ENCODE assay signal across 20 mouse cellular contexts in genomic region chr8:64828466-64828865, GRCm38 (mm10). TPM values are rescaled to one million over a fixed set of nuclear protein-coding genes. Genes with fewer than 3 reads are reported as not detected.
DNase-seq lines count a peak whose midpoint lies in the region; ATAC-seq and TF ChIP-seq lines count a peak whose summit lies in the region.
"Had no signal": no experiment of that assay in that cellular context is flagged by ENCODE, and none has a peak within 500 bp of the region (broad histone marks: within the 10 kb centered on the region; RNA-seq: fewer than 3 reads in every experiment).

No protein-coding gene starts in this region.

- no peak overlapping the region for H3K27ac ChIP-seq in intestine, embryonic 15.5 days
- no peak overlapping the region for H3K27ac ChIP-seq in intestine, postnatal 0 days (ENCODE audit: low read depth, low read length)
- H3K27ac ChIP-seq in midbrain, embryonic 13.5 days, result 0 out of 2 replicates have a peak overlapping the region, but pooled peaks have one; percentile 5
- H3K27ac ChIP-seq in midbrain, postnatal 0 days (ENCODE audit: low read depth, low read length), result no peak overlapping the region
- no peak overlapping the region for H3K27ac ChIP-seq in liver, embryonic 13.5 days
- no peak overlapping the region for H3K27ac ChIP-seq in gastrocnemius, adult 2 months
- H3K27ac ChIP-seq: forebrain, embryonic 10.5 days; heart, embryonic 15.5 days; hindbrain, embryonic 15.5 days; midbrain, embryonic 10.5 days had no signal

- no peak overlapping the region for H3K4me2 ChIP-seq in intestine, embryonic 15.5 days (replicated peaks)
- no peak overlapping the region for H3K4me2 ChIP-seq in intestine, postnatal 0 days (replicated peaks; ENCODE audit: low read depth)
- H3K4me2 ChIP-seq in midbrain, embryonic 13.5 days (replicated peaks), result no peak overlapping the region
- no peak overlapping the region for H3K4me2 ChIP-seq in midbrain, postnatal 0 days (ENCODE audit: low read depth, low read length, poor library complexity, severe bottlenecking)
- no peak overlapping the region for H3K4me2 ChIP-seq in liver, embryonic 13.5 days
- H3K4me2 ChIP-seq: heart, embryonic 15.5 days; hindbrain, embryonic 15.5 days; lung, embryonic 14.5 days had no signal

- intact Hi-C loops in gastrocnemius, adult 2 months (cut with DNase I), result no loop called here

- H3K9ac ChIP-seq in intestine, embryonic 15.5 days, result no peak overlapping the region
- H3K9ac ChIP-seq in intestine, postnatal 0 days (ENCODE audit: low read depth, low read length), result no peak overlapping the region
- H3K9ac ChIP-seq in midbrain, embryonic 13.5 days (replicated peaks), result no peak overlapping the region
- no peak overlapping the region for H3K9ac ChIP-seq in midbrain, postnatal 0 days (replicated peaks; ENCODE audit: low read length, poor library complexity, severe bottlenecking)
- H3K9ac ChIP-seq in liver, embryonic 13.5 days, result no peak overlapping the region
- H3K9ac ChIP-seq: heart, embryonic 15.5 days; hindbrain, embryonic 15.5 days; lung, embryonic 14.5 days had no signal

- no peaks in the 10 kb centered on the region for H3K9me3 ChIP-seq in intestine, embryonic 15.5 days
- no peaks in the 10 kb centered on the region for H3K9me3 ChIP-seq in intestine, postnatal 0 days (ENCODE audit: control insufficient read depth)
- no peaks in the 10 kb centered on the region for H3K9me3 ChIP-seq in midbrain, embryonic 13.5 days
- no peaks in the 10 kb centered on the region for H3K9me3 ChIP-seq in midbrain, postnatal 0 days (ENCODE audit: low read length)
- H3K9me3 ChIP-seq in liver, embryonic 13.5 days (replicated peaks), result no peaks in the 10 kb centered on the region
- H3K9me3 ChIP-seq: heart, embryonic 15.5 days; hindbrain, embryonic 15.5 days; midbrain, embryonic 10.5 days had no signal

- 81% methylated on average over 15 of the region's 15 CpGs for WGBS in intestine, embryonic 15.5 days
- WGBS in intestine, postnatal 0 days, result 83% methylated on average over 15 of the region's 15 CpGs
- WGBS in midbrain, embryonic 13.5 days, result 87% methylated on average over 15 of the region's 15 CpGs
- 84% methylated on average over 15 of the region's 15 CpGs for WGBS in midbrain, postnatal 0 days
- 35% methylated on average over 15 of the region's 15 CpGs for WGBS in liver, embryonic 13.5 days (ENCODE audit: insufficient replicate concordance)

- no peaks in the 10 kb centered on the region for H3K27me3 ChIP-seq in intestine, embryonic 15.5 days (replicated peaks)
- no peaks in the 10 kb centered on the region for H3K27me3 ChIP-seq in intestine, postnatal 0 days (replicated peaks; ENCODE audit: control insufficient read depth, insufficient read depth, low read length)
- no peaks in the 10 kb centered on the region for H3K27me3 ChIP-seq in midbrain, embryonic 13.5 days
- H3K27me3 ChIP-seq in midbrain, postnatal 0 days (ENCODE audit: insufficient read depth, low read length), result no peaks in the 10 kb centered on the region
- H3K27me3 ChIP-seq in liver, embryonic 13.5 days, result no peaks in the 10 kb centered on the region
- H3K27me3 ChIP-seq: heart, embryonic 15.5 days; hindbrain, embryonic 15.5 days had no signal

- TF ChIP-seq CTCF in intestine, postnatal 0 days (IDR thresholded peaks at IDR 0.05; ENCODE audit: low read depth), result no peak
- TF ChIP-seq CTCF in midbrain, postnatal 0 days (IDR thresholded peaks at IDR 0.05), result no peak
- no peak for TF ChIP-seq CTCF in gastrocnemius, adult 2 months (IDR thresholded peaks at IDR 0.05)

- DNase-seq in midbrain, postnatal 0 days (ENCODE audit: low spot score), result no peak
- no peak for DNase-seq in liver, embryonic 13.5 days
- DNase-seq in gastrocnemius, adult 2 months, result no peak
- DNase-seq in ovary, adult 18-20 months (ENCODE audit: low spot score), result no peak
- DNase-seq: adrenal gland, adult 8-10 months; cerebellum, adult 9-11 months; heart, postnatal 4 days; kidney, adult 9 months; lung, embryonic 14.5 days; right cerebral cortex, postnatal 25 days; spleen, adult 18-20 months had no signal

- ATAC-seq in intestine, embryonic 15.5 days, result 0 out of 2 replicates have a peak, but pooled peaks have one; percentile 16
- ATAC-seq in intestine, postnatal 0 days, result no peak
- ATAC-seq in midbrain, embryonic 13.5 days, result no peak
- ATAC-seq in midbrain, postnatal 0 days (ENCODE audit: low FRiP score), result no peak
- 0 out of 2 replicates have a peak, but pooled peaks have one; percentile 35 for ATAC-seq in liver, embryonic 13.5 days (ENCODE audit: low read depth)
- ATAC-seq in megakaryocyte-erythroid progenitor cell, adult 5-6 weeks (replicated peaks; ENCODE audit: low FRiP score, low TSS enrichment, poor library complexity, severe bottlenecking), result peak; percentile 58
- ATAC-seq: forebrain, embryonic 16.5 days had no signal

- no peak overlapping the region for H3K4me3 ChIP-seq in intestine, embryonic 15.5 days (replicated peaks)
- no peak overlapping the region for H3K4me3 ChIP-seq in intestine, postnatal 0 days (ENCODE audit: low read depth, low read length)
- no peak overlapping the region for H3K4me3 ChIP-seq in midbrain, embryonic 13.5 days (replicated peaks)
- no peak overlapping the region for H3K4me3 ChIP-seq in midbrain, postnatal 0 days (ENCODE audit: low read depth, low read length)
- no peak overlapping the region for H3K4me3 ChIP-seq in liver, embryonic 13.5 days (replicated peaks)
- H3K4me3 ChIP-seq in gastrocnemius, adult 2 months, result no peak overlapping the region
- H3K4me3 ChIP-seq: forebrain, embryonic 10.5 days; heart, embryonic 15.5 days; hindbrain, embryonic 15.5 days; midbrain, embryonic 10.5 days had no signal

- no peaks in the 10 kb centered on the region for H3K36me3 ChIP-seq in intestine, embryonic 15.5 days
- peaks cover 17% of the 10 kb centered on the region for H3K36me3 ChIP-seq in intestine, postnatal 0 days (ENCODE audit: control insufficient read depth, insufficient read depth)
- peaks cover 38% of the 10 kb centered on the region for H3K36me3 ChIP-seq in midbrain, embryonic 13.5 days
- no peaks in the 10 kb centered on the region for H3K36me3 ChIP-seq in midbrain, postnatal 0 days (ENCODE audit: insufficient read depth, low read length)
- H3K36me3 ChIP-seq in liver, embryonic 13.5 days, result peaks cover 8% of the 10 kb centered on the region

- H3K4me1 ChIP-seq in intestine, embryonic 15.5 days (replicated peaks), result no peaks in the 10 kb centered on the region
- H3K4me1 ChIP-seq in intestine, postnatal 0 days (replicated peaks; ENCODE audit: control insufficient read depth, insufficient read depth, low read length), result no peaks in the 10 kb centered on the region
- H3K4me1 ChIP-seq in midbrain, embryonic 13.5 days (replicated peaks), result peaks cover 14% of the 10 kb centered on the region
- no peaks in the 10 kb centered on the region for H3K4me1 ChIP-seq in midbrain, postnatal 0 days (ENCODE audit: insufficient read depth, low read length)
- H3K4me1 ChIP-seq in liver, embryonic 13.5 days (replicated peaks), result 0 out of 2 replicates have a peak, but pooled peaks cover 2% of the 10 kb centered on the region

RNA-seq across cellular contexts. Expression of gene Klhl2, which starts 21.4 kb away (rescaled TPM):
- polyA plus RNA-seq in intestine, embryonic 15.5 days (2015; fragmentation: Nextera tagmentation; extraction: Ambion mirVana), result 19.5 and 21.4 TPM in 2 replicates
- polyA plus RNA-seq in intestine, postnatal 0 days (2015; fragmentation: Nextera tagmentation; extraction: Ambion mirVana), result 9.9 and 10.7 TPM in 2 replicates
- polyA plus RNA-seq in midbrain, embryonic 13.5 days (2015; fragmentation: Nextera tagmentation; extraction: Ambion mirVana), result 17.2 and 20.7 TPM in 2 replicates
- total RNA-seq in midbrain, postnatal 0 days (2014; rRNA removed), result 44.8 and 46.2 TPM in 2 replicates
- polyA plus RNA-seq in midbrain, postnatal 0 days (2015; fragmentation: Nextera tagmentation; extraction: Ambion mirVana), result 30.2 and 31.4 TPM in 2 replicates
- polyA plus RNA-seq in liver, embryonic 13.5 days (2015; fragmentation: Nextera tagmentation; extraction: Ambion mirVana), result 3.8 and 4.0 TPM in 2 replicates
- 5.5 and 6.1 TPM in 2 replicates for total RNA-seq in megakaryocyte-erythroid progenitor cell, adult 5-6 weeks (2014; fragmentation: Nextera tagmentation)
- 5.3 and 12.6 TPM in 2 replicates for total RNA-seq in megakaryocyte-erythroid progenitor cell, adult 5-6 weeks (2017)
- total RNA-seq in gastrocnemius, adult 2 months (2021), result 1 to 10 TPM; 7.9 to 8.7 TPM

Comparison
In these comparisons a context has a peak if more than half of its experiments do, and no peak if none do; other contexts are left out.
1. ATAC-seq: peak in intestine, embryonic 15.5 days (single experiment), liver, embryonic 13.5 days (single experiment) and megakaryocyte-erythroid progenitor cell, adult 5-6 weeks (single experiment); none in intestine, postnatal 0 days (single experiment), midbrain, embryonic 13.5 days (single experiment) and midbrain, postnatal 0 days (single experiment).